Mouse (Mus musculus): ENCODE results near the gene M1ap.

- TF ChIP-seq CTCF (IDR thresholded peaks at IDR 0.05 in 2 of 3, conservative IDR thresholded peaks at IDR 0.05 in 1 of 3; ENCODE audit: control insufficient read depth in 1 of 3, insufficient read depth in 1 of 3, low read depth in 2 of 3, low read length in 3 of 3, poor library complexity in 1 of 3, severe bottlenecking in 1 of 3) (no peak), ZMIZ1 (IDR thresholded peaks at IDR 0.05; ENCODE audit: low read depth, low read length) (no peak), GATA1 (IDR thresholded peaks at IDR 0.05; ENCODE audit: low read depth, low read length) (no peak), TCF12 (IDR thresholded peaks at IDR 0.05; ENCODE audit: low read depth, low read length) (no peak), MEF2A (IDR thresholded peaks at IDR 0.05; ENCODE audit: extremely low read depth, insufficient replicate concordance, low read depth, low read length, poor library complexity, severe bottlenecking) (no peak), POLR2A (IDR thresholded peaks at IDR 0.05; ENCODE audit: control insufficient read depth in 1 of 2, insufficient read depth in 1 of 2, low read depth in 1 of 2, low read length in 2 of 2, poor library complexity in 1 of 2) (no peak), USF1 (IDR thresholded peaks at IDR 0.05; ENCODE audit: low read depth, low read length) (no peak)
Observed at GRCm38 (mm10) chr6:83068706-83069487, 122.2 kb downstream of the M1ap start.

Data from MEL (cell line).